Mouse (Mus musculus): ENCODE measurements around the gene Lrrc46.

Gene Lrrc46

GRCm38 (mm10) chr11:97018583-97019344 lies 22.4 kb downstream of the Lrrc46 start:
- in situ Hi-C loops (cut with MboI; ENCODE audit: low sequenced_read_pairs), result no loop called here

- in situ Hi-C loops (cut with MboI; ENCODE audit: low sequenced_read_pairs), result no loop called here
Measured at GRCm38 (mm10) chr11:97017696-97018582, 23.3 kb downstream of the Lrrc46 start.

GRCm38 (mm10) chr11:97013121-97013670 lies 28.0 kb downstream of the Lrrc46 start, which contains the start of gene Sp6:
TSS of gene Sp6 (plus strand) at chr11:97013394.
- in situ Hi-C loops (cut with MboI; ENCODE audit: low sequenced_read_pairs), result no loop called here

- in situ Hi-C loops (cut with MboI; ENCODE audit: low sequenced_read_pairs), result no loop called here
Measured at GRCm38 (mm10) chr11:97009198-97009790, 31.9 kb downstream of the Lrrc46 start.

- in situ Hi-C loops (cut with MboI; ENCODE audit: low sequenced_read_pairs), result no loop called here
Measured at GRCm38 (mm10) chr11:97007093-97007794, 34.0 kb downstream of the Lrrc46 start.

GRCm38 (mm10) chr11:97003170-97003569 lies 38.0 kb downstream of the Lrrc46 start:
- in situ Hi-C loops (cut with MboI; ENCODE audit: low sequenced_read_pairs), result no loop called here

- in situ Hi-C loops (cut with MboI; ENCODE audit: low sequenced_read_pairs), result no loop called here
Measured at GRCm38 (mm10) chr11:96997380-96997956, 43.7 kb downstream of the Lrrc46 start.

- in situ Hi-C loops (cut with MboI; ENCODE audit: low sequenced_read_pairs), result no loop called here
Measured at GRCm38 (mm10) chr11:96996773-96997379, 44.3 kb downstream of the Lrrc46 start.

- in situ Hi-C loops (cut with MboI; ENCODE audit: low sequenced_read_pairs), result no loop called here
Measured at GRCm38 (mm10) chr11:96995836-96996772, 45.1 kb downstream of the Lrrc46 start.

GRCm38 (mm10) chr11:96995031-96995430 lies 46.2 kb downstream of the Lrrc46 start:
- in situ Hi-C loops (cut with MboI; ENCODE audit: low sequenced_read_pairs), result no loop called here

- in situ Hi-C loops (cut with MboI; ENCODE audit: low sequenced_read_pairs), result no loop called here
Measured at GRCm38 (mm10) chr11:96992722-96993311, 48.4 kb downstream of the Lrrc46 start.

- in situ Hi-C loops (cut with MboI; ENCODE audit: low sequenced_read_pairs), result no loop called here
Measured at GRCm38 (mm10) chr11:96991501-96991900, 49.7 kb downstream of the Lrrc46 start.

- in situ Hi-C loops (cut with MboI; ENCODE audit: low sequenced_read_pairs), result loop anchor here (5.0 kb wide), 1 partner anchor 34 kb away; no protein-coding TSS in a partner anchor
Measured at GRCm38 (mm10) chr11:96987873-96988655, 53.1 kb downstream of the Lrrc46 start.

- in situ Hi-C loops (cut with MboI; ENCODE audit: low sequenced_read_pairs), result loop anchor here (5.0 kb wide), 1 partner anchor 36 kb away; no protein-coding TSS in a partner anchor
Measured at GRCm38 (mm10) chr11:96986463-96986862, 54.7 kb downstream of the Lrrc46 start.

GRCm38 (mm10) chr11:96984903-96985302 lies 56.3 kb downstream of the Lrrc46 start:
- in situ Hi-C loops (cut with MboI; ENCODE audit: low sequenced_read_pairs), result loop anchor here (5.0 kb wide), 1 partner anchor 37 kb away; no protein-coding TSS in a partner anchor
